Mouse (Mus musculus): Measurements from ENCODE around the gene Slc25a27. TPM values are rescaled to one million over a fixed set of nuclear protein-coding genes. Genes with fewer than 3 reads are reported as not detected.

Gene Slc25a27
- total and polyA plus RNA-seq, 3 experiments = 0.13 to 0.49 (median 0.40) TPM

- H3K36me3 ChIP-seq (replicated peaks in 1 of 2; ENCODE audit: control insufficient read depth in 1 of 2, insufficient read depth in 1 of 2, low read length in 1 of 2) = no peaks in the 10 kb centered on the region
- H3K9me3 ChIP-seq (replicated peaks; ENCODE audit: low read length) = peaks cover 25% of the 10 kb centered on the region
- dilution Hi-C loops (cut with MboI; ENCODE audit: extremely low pct_ligation_motif_present, extremely low pct_unique_long_range_greater_than_20kb, low sequenced_read_pairs) = no loop called here
- no peaks in the 10 kb centered on the region for H3K79me2 ChIP-seq (replicated peaks; ENCODE audit: control insufficient read depth, extremely low read depth, insufficient read depth, poor library complexity, severe bottlenecking)
- H3K4me1 ChIP-seq (ENCODE audit: control insufficient read depth in 1 of 2, insufficient read depth in 2 of 2) = peaks cover 0 to 5% of the 10 kb centered on the region in 2 experiments; a peak in 1 of 4 replicates
- in situ Hi-C loops (cut with MboI; ENCODE audit: low pct_ligation_motif_present, low pct_unique_long_range_greater_than_20kb, low sequenced_read_pairs) = no loop called here
- no peak overlapping the region for H3K4me3 ChIP-seq (replicated peaks in 1 of 3; ENCODE audit: low read depth in 2 of 3, low read length in 2 of 3, poor library complexity in 1 of 3)
- no peak for TF ChIP-seq HCFC1 (IDR thresholded peaks at IDR 0.05; ENCODE audit: low read depth, low read length)
- TF ChIP-seq MYC (IDR thresholded peaks at IDR 0.05; ENCODE audit: low read depth, low read length) = no peak
- no peak for TF ChIP-seq CHD2 (IDR thresholded peaks at IDR 0.05; ENCODE audit: low read length)
- TF ChIP-seq USF1 (IDR thresholded peaks at IDR 0.05; ENCODE audit: low read depth, low read length) = no peak
- TF ChIP-seq NELFE (IDR thresholded peaks at IDR 0.05; ENCODE audit: low read depth, low read length) = no peak
- no peak for TF ChIP-seq EP300 (IDR thresholded peaks at IDR 0.05; ENCODE audit: low read length)
- TF ChIP-seq MXI1 (IDR thresholded peaks at IDR 0.05; ENCODE audit: low read depth, low read length) = no peak
- no peak for TF ChIP-seq E2F4 (IDR thresholded peaks at IDR 0.05; ENCODE audit: insufficient replicate concordance, low read depth, low read length)
- TF ChIP-seq ZC3H11A (IDR thresholded peaks at IDR 0.05; ENCODE audit: low read depth, low read length) = no peak
- no peak for TF ChIP-seq MAFK (IDR thresholded peaks at IDR 0.05; ENCODE audit: insufficient replicate concordance, low read length)
- no peak for TF ChIP-seq JUND (conservative IDR thresholded peaks at IDR 0.05; ENCODE audit: low read depth, low read length)
- H3K27me3 ChIP-seq (replicated peaks) = no peaks in the 10 kb centered on the region
- H3K27ac ChIP-seq (ENCODE audit: insufficient read depth, low read depth) = no peak overlapping the region
- H3K4me2 ChIP-seq (ENCODE audit: insufficient read depth, low read depth, poor library complexity, severe bottlenecking) = no peak overlapping the region
- H3K9ac ChIP-seq (ENCODE audit: insufficient read depth, low read depth) = no peak overlapping the region
- no peak for DNase-seq (ENCODE audit: extremely low read depth)
Measured at GRCm38 (mm10) chr17:43676241-43676640, 9.2 kb upstream of the Slc25a27 start.

DNA sequence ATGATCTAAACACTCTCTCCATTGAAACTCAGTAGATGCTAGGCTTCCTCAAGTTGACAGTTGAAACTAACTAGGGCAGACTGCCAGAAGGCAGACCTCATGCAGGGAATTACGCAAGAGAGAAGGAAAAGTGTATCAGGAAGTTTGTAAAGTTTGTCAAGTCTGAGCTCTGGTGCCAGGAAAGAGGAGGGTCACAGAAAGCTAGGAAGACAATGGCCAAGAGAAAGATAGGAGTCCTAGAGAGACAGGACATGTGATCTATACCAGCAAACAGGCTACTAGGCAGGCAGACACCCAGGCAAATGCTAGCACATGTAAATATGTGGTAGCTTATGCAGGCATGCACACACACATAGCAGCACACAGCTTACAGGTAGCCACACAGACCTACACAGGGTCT is 8.2 kb upstream of the Slc25a27 start:
- dilution Hi-C loops (cut with MboI; ENCODE audit: extremely low pct_ligation_motif_present, extremely low pct_unique_long_range_greater_than_20kb, low sequenced_read_pairs) = no loop called here
- H3K4me3 ChIP-seq (replicated peaks in 1 of 3; ENCODE audit: low read depth in 2 of 3, low read length in 2 of 3, poor library complexity in 1 of 3) = no peak overlapping the region
- no peak overlapping the region for H3K4me2 ChIP-seq (ENCODE audit: insufficient read depth, low read depth, poor library complexity, severe bottlenecking)
- no peaks in the 10 kb centered on the region for H3K36me3 ChIP-seq (replicated peaks in 1 of 2; ENCODE audit: control insufficient read depth in 1 of 2, insufficient read depth in 1 of 2, low read length in 1 of 2)
- TF ChIP-seq ZMIZ1 (IDR thresholded peaks at IDR 0.05; ENCODE audit: low read depth, low read length) (no peak), RAD21 (IDR thresholded peaks at IDR 0.05; ENCODE audit: low read depth, low read length) (no peak), TCF12 (IDR thresholded peaks at IDR 0.05; ENCODE audit: low read depth, low read length) (no peak), MEF2A (IDR thresholded peaks at IDR 0.05; ENCODE audit: borderline replicate concordance, low read depth, low read length) (no peak), TBP (conservative IDR thresholded peaks at IDR 0.05; ENCODE audit: low read depth, low read length) (no peak), POLR2AphosphoS2 (IDR thresholded peaks at IDR 0.05; ENCODE audit: low read depth, low read length) (no peak), CTCF (conservative IDR thresholded peaks at IDR 0.05 in 1 of 2, IDR thresholded peaks at IDR 0.05 in 1 of 2; ENCODE audit: low read depth in 2 of 2, low read length in 2 of 2) (no peak), SMC3 (IDR thresholded peaks at IDR 0.05; ENCODE audit: low read depth, low read length) (no peak), SIN3A (IDR thresholded peaks at IDR 0.05; ENCODE audit: low read length) (no peak)
- peaks cover 27% of the 10 kb centered on the region for H3K9me3 ChIP-seq (replicated peaks; ENCODE audit: low read length)
- no peak overlapping the region for H3K27ac ChIP-seq (ENCODE audit: insufficient read depth, low read depth)
- H3K9ac ChIP-seq (ENCODE audit: insufficient read depth, low read depth) = no peak overlapping the region
- no peaks in the 10 kb centered on the region for H3K79me2 ChIP-seq (replicated peaks; ENCODE audit: control insufficient read depth, extremely low read depth, insufficient read depth, poor library complexity, severe bottlenecking)
- H3K27me3 ChIP-seq (replicated peaks) = no peaks in the 10 kb centered on the region
- peaks cover 0 to 5% of the 10 kb centered on the region in 2 experiments; a peak in 1 of 4 replicates for H3K4me1 ChIP-seq (ENCODE audit: control insufficient read depth in 1 of 2, insufficient read depth in 2 of 2)
- in situ Hi-C loops (cut with MboI; ENCODE audit: low pct_ligation_motif_present, low pct_unique_long_range_greater_than_20kb, low sequenced_read_pairs) = no loop called here
- DNase-seq (ENCODE audit: extremely low read depth) = no peak
